Mouse (Mus musculus): ENCODE data around the gene Ccl17.
A peak's percentile ranks its signal among the peaks of the same experiment; 100 is the strongest.

The Ccl17 gene

GRCm38 (mm10) chr8:94789256-94789955 lies 20.8 kb upstream of the Ccl17 start:
- no peak for DNase-seq (ENCODE audit: low spot score in 2 of 2)

GRCm38 (mm10) chr8:94794368-94794767 lies 15.9 kb upstream of the Ccl17 start:
- DNase-seq (ENCODE audit: low spot score in 2 of 2) = no peak

- no peak for DNase-seq (ENCODE audit: low spot score in 2 of 2)
These were observed 15.5 kb upstream of the Ccl17 start for GRCm38 (mm10) chr8:94794782-94795181.

- DNase-seq (ENCODE audit: low spot score in 2 of 2) = no peak
These were observed 9.8 kb upstream of the Ccl17 start for GRCm38 (mm10) chr8:94800278-94800968.

DNA sequence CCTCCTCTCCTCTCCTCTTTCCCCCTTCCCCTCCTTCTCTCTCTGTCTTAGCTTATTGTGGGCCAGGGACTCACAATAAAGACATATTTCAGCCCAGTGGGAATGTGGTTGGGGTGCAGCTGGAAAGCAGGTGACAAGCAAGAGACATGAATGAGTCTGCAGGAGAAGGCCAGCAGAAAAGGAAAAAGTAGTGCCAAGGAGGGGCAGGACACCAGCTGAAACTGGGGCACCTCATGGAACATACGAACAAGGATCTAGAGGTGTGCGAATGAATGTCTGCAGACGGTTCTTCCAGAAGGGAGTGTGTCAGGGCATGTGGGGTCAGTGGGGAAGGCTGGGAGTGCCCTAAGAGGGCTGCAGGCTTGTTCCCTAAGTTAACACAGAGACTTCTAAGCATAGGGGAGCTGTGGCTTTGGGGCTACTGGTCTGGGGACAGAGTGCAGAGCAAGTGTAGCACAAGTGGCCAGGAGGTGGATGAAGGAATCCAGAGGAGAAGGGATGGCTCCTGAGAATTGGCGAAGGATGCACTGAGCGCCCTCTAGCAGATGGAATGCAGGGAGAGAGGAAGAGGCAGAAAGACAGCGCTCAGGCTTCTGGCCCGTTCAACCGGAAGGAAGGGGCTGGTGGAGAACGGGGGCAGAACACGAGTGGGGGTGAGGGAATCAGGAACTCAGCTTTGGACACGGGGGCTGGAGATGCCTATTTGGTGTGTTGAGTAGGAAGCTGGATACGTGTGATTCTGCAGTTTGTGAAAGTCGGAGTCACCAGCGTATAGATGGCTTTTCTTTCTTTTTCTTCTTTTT lies 8.8 kb upstream of the Ccl17 start:
- no peak for DNase-seq (ENCODE audit: low spot score in 2 of 2)

DNA sequence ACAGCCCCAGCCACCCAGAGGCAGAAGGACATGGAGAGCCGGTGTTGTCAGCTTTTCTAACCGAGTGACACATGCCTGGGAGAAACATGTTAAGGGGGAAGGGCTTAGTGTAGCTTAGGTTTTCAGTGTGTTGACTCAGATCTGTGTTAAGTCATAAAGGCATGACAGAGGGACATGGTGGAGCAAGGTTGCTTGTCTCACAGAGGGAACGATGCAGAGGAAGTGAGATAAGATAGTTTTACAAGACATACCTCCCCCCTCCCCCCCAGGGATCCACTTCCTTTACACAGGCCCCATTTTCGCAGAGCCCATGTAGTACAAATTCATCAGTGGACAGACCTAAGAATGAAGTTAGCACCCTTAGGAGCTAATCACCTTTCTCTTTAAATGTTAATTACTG lies 7.9 kb upstream of the Ccl17 start:
- DNase-seq (ENCODE audit: low spot score in 2 of 2) = no peak

DNA sequence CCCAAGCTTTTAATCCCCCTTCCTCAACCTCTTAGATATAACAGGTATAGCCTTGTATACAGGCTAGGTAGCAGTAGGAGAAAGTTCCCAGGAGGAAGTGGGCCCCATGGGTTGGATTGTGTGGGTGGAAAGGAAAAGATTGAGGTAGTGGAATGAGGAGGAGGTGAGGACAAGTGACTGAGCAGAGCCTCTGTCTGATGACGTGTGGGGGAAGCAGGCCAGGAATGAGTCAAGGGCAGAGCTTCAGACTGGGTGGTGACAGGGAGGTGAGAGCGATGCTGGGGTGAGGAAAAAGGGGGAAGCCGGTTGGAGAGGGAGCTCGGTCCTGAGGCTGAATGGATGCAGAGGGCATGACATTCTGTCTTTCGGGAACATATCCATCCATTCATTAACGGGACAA lies 6.7 kb upstream of the Ccl17 start:
- DNase-seq (ENCODE audit: low spot score in 2 of 2) = no peak

DNA sequence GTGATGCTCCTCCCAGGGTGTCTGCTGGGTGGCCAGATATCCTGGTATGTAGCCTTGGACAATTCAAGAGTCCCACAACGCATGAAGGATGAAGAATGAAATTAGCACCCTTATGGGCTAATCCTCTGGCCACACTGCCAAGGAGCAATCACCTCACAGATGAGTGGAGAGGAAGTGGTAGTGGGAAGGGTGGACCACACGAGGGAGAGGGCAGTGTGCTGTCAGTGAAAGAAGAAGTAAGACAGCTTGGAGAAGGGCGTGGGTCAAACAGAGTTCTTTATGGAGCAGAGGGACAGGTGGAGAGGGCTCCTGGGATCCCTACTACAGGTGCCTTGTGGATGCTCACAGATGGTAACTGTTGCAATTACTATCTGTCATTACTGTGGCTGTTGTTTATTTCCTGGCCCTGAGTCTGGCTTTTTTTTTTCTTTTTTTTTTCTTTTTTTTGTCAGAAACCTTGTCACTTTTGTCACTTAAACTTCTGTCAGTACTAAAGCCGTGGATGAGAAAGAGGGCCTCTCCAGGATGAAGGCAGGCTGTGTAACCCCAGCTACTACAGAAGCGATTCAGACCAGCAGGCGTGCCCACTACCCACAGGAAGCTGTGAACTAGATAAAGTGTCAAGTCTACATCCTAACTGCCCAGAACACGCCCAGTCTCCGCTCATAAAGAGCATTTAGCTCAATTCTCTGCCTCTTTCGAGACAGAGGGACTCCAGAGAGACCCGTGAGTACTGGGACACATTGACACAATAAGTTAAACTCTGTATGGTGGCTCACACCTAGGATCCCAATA lies 5.5 kb upstream of the Ccl17 start:
- no peak for DNase-seq (ENCODE audit: low spot score in 2 of 2)

DNA sequence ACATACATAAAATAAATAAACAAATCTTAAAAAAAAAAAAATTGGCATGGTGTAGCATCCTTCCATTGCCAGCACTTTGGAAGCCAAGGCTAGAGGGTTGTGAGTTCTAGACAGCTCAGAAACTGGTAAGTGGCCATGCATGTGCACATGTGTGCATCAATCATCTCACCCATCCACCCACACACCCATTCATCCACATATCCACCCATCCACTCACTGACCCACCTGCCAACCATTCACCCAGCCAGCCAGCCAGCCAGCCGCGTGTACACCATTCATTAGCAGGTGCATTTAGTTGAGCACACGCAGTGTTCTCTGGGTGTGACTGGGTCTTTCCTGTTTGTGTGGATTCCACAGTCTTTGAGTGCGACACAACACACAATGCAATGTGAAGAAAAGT lies 4.4 kb upstream of the Ccl17 start:
- DNase-seq (ENCODE audit: low spot score in 2 of 2) = no peak

GRCm38 (mm10) chr8:94807506-94807905 lies 2.7 kb upstream of the Ccl17 start:
- DNase-seq (ENCODE audit: low spot score in 2 of 2) = no peak

DNA sequence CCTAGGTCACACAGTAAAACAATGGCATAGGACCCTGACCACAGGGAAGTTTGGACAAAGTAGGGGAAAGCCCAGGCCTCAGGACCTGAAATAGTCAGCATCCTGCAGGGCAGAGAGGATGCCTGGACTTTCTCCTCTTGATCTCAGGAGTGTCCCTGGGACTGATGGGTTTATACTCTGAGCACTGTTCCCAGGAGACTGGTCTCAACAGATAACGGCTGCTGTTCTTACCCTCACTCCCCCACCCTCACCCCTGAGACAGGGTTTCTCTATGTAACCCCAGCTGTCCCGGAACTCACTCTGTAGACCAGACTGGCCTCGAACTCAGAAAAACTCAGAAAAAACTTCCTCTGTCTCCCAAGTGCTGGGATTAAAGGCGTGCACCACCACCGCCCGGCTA lies 1.9 kb upstream of the Ccl17 start:
- no peak for DNase-seq (ENCODE audit: low spot score in 2 of 2)

DNA sequence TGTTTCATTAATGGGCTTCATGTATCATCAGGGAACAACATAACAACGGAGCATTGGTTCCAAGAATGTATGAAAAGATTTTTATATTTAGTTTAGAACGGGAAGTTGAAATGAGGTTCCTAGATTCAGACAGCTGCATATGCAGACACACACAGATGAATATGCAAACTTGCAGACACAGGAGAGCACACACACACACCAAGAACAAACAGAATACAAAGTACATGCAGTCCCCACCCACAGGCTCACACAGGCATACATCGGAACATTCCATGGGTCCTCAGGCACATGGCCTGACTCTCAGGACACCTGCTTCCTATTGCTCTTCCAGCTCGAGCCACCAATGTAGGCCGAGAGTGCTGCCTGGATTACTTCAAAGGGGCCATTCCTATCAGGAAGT lies 602 bp downstream of the Ccl17 start:
- DNase-seq (ENCODE audit: low spot score in 2 of 2) = no peak

DNA sequence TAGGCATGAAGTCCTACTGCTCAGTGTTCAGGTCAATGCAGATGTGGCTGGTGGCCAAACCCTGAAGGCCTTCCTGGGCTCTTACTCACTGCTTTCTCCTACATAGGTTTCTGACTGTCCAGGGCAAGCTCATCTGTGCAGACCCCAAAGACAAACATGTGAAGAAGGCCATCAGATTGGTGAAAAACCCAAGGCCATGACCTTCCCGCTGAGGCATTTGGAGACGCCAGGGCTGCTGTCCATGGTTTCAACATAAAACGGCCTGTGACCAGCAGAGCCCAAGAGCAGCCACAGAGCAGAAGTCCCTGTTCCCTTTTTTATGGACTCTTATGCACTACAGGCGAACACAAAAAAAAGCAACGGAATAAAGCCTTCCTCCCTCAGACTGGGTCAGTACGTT lies 1.4 kb downstream of the Ccl17 start:
- no peak for DNase-seq (ENCODE audit: low spot score in 2 of 2)

GRCm38 (mm10) chr8:94812645-94813098 lies 2.4 kb downstream of the Ccl17 start:
- DNase-seq (ENCODE audit: low spot score in 2 of 2) = peak; percentile 83 to 87

DNA sequence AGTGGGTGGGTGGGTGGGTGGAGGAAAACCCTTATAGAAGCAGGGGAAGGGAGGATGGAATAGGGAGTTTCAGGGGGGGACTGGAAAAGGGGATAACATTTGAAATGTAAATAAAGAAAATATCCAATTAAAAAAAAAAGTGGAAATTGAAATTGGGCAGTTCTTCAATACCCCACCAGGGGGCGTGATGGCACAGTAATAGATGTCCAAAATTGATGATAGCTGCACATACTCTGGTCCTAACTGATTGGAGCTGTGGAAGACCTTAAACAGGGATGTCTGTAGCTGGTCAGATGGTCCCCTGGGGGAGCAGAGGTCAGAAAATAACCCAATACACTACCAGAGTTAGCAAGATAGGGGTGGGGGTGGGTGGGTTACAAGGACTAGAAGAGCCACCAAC lies 4.3 kb downstream of the Ccl17 start:
- peak in 1 of 2 experiments; percentile 26 for DNase-seq (ENCODE audit: low spot score in 2 of 2)

DNA sequence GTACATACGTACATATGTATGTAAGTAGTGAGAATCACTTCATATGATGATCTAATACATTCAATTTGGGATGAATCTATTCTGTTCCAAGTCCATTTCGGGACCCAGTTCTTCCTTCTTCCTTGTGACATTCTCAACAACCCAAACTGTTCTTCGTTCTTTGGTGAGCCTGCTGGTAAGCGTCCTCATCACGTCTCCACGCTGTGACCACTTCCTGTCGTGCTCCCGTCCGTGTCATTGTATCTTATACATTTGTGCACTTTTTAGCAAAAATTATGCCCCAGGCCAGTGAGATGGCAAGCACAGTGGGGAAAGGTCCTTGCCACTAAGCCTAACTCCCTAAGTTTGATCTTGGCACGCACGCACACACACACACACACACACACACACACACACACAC lies 7.7 kb downstream of the Ccl17 start:
- no peak for DNase-seq (ENCODE audit: low spot score in 2 of 2)

DNA sequence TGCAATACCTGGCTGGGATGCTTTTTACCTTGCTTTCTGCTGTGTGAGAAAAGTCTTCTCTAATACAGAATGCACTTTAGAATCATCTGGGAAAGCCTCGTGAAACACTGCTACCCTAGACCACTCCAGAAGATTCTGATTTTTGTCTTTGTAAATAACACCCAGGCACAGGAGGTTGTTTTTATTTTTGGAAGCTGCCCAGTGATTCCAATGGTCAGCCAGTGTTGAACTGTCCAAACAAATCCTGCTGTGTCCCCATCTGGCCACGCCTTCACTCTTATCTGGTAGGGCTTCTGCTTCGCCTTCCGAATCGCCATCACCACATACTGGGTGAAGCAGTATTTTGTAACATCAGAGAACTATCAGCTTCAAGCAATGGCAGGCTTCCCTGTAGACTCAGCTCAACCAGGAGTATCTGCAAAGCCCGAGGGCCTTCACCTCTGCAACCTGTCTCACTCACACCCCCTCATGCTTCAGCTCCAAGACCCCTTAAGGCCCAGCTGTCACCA lies 9.5 kb downstream of the Ccl17 start:
- no peak for DNase-seq (ENCODE audit: low spot score in 2 of 2)

DNA sequence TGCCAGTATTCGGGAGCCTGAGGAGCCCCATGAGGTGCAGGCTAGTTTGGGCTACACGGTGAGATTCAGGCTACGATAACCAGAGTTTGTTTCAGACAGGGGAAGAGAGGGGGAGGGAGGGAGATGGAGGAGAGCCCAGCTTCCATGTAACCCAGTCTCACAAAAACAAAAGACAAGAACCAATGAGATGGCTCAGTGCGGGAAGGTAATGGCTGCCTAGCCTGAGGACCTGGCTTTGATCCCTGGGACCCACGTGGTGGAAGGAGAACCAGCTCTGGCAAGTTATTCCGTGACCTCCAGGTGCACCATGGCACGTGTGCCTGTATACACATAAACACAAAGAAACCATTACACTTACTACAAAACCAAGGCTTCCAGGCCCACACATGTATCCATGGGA lies 10.3 kb downstream of the Ccl17 start:
- DNase-seq (ENCODE audit: low spot score in 2 of 2) = no peak

DNA sequence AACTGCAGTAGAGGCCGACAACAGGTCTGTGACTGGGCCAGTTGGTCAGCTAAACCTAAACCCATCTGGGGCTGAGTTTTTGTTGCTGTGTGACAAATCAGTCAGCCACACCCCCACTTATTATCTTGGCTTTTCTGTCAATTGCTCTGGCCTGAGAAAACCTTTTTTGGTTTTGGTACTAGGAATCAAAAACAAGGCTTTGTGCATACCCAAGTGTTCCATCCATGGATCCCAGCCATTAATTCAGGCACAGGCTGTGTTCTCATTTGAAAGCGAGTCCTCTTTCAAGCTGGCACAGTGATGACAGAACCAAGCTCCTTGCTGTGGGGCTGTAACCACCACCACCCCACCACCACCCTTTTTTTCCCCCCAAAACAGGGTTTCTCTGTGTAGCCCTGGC lies 11.1 kb downstream of the Ccl17 start:
- no peak for DNase-seq (ENCODE audit: low spot score in 2 of 2)

DNA sequence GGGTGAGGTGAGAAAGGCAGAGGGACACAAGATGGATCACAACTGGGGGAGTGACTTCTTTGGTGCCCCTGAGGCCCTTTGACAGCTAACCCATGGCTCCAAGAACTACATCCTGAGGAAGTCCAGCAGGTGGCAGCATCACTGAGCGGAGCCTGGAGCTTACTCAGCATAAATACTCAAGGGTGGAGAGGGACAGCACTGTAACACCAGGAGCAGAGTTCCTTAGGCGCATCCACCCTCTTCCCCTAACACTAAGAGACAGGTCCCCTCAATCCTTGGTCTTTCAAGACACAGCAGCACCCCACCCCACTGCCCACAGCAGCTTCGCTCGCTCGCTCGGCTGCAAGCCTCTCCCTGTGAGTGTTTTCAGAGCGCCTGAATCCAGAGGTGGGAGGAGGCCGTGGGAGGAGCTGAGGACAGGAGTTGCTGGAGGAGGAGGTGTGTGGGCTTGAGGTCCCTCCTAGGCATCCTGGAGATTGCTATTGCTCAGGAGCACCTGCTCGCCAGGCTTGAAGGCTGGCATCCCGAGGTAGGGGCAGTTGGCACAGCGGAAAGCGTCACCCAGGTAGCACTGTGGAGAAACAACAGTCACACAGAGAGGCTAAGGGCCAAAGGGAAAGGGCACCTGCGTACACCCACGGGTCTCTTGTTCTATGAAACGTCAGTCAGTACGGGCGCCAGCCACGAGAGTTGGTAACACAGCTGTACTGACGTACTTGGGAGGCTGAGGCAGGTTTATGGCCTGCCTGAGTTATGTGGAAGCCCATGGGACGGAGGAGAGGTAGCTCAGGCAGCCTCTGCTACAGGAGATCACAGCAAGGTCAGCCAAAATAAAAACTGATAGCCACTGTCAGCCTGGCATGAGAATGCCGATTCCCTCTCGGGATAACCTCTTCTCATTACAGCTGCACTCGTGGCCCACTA lies 12.6 kb downstream of the Ccl17 start:
- peak in 1 of 2 experiments; percentile 46 for DNase-seq (ENCODE audit: low spot score in 2 of 2)

GRCm38 (mm10) chr8:94825170-94825569 lies 14.9 kb downstream of the Ccl17 start:
- DNase-seq (ENCODE audit: low spot score in 2 of 2) = no peak

Measured in cerebellum, postnatal 4 days (tissue).